Mouse (Mus musculus): ENCODE results near the gene Spsb2.
A peak's percentile ranks its signal among the peaks of the same experiment; 100 is the strongest.

Gene Spsb2

DNA sequence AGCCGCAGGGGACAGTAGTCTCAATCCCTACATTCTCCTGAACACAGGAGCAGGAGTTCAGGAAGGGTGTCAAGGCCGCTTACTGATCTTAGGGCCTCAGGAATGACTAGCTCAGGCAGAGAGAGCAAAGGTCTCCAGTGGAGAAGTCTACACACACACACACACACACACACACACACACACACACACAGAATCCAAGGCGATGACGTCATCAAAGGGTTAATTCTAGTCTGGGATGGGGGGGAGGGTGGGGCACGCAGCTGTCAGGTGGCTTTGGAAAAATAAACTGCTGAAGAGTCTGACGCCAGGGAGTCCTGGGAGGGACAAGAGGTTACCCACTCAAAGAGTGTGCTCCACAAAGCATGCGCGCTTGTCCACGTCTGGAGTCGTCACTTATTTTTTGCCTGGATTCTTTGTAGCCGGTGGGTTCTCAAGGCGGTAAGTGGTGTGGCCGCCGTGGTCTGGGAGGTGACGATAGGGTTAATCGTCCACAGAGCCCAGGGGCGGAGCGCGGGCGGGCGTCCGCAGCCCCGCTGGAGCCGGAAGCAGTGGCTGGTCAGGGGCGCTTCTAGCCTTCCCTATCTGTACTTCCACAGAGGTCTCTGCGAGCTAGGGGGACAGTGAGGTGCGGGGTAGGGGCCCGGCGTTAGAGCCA lies at the start of gene Spsb2:
Spsb2 (plus strand) TSS at position 304 of the 655 bp plus-strand sequence.
- DNase-seq (ENCODE audit: low read depth, low spot score): peak; percentile 36
- no peaks in the 10 kb centered on the region for H3K36me3 ChIP-seq (ENCODE audit: control insufficient read depth, insufficient read depth, low read length, poor library complexity, severe bottlenecking)
- no peaks in the 10 kb centered on the region; the same call in 1 of the 2 replicates for H3K27me3 ChIP-seq (ENCODE audit: control insufficient read depth, insufficient read depth, low read length, poor library complexity, severe bottlenecking)

DNA sequence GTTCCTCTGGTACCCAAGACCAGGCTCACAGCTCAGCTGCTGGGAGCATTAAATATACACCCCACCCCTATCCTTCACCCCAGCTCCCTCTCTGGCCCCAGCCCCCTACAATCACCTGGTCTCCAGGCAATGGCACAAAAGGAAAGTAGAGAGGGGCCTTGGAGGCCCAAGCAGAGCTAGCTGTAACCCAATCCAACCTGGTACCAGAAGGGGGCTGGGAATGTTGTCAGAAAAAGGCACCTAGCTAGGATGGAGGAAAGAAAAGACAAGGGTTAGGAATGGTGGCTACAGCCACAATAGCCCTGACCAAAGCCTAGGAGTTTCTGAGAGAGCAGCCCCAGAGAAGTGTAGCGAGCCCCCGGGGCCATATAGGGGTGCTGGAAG lies 49.6 kb upstream of the Spsb2 start:
- no peak for DNase-seq (ENCODE audit: low read depth, low spot score)
- Histone ChIP-seq H3K36me3 (ENCODE audit: control insufficient read depth, insufficient read depth, low read length, poor library complexity, severe bottlenecking) (no peaks in the 10 kb centered on the region), H3K27me3 (ENCODE audit: control insufficient read depth, insufficient read depth, low read length, poor library complexity, severe bottlenecking) (no peaks in the 10 kb centered on the region)

GRCm38 (mm10) chr6:124759259-124759658 lies 49.2 kb upstream of the Spsb2 start:
- peak; percentile 94 for DNase-seq (ENCODE audit: low read depth, low spot score)
- no peaks in the 10 kb centered on the region for H3K27me3 ChIP-seq (ENCODE audit: control insufficient read depth, insufficient read depth, low read length, poor library complexity, severe bottlenecking)
- no peaks in the 10 kb centered on the region for H3K36me3 ChIP-seq (ENCODE audit: control insufficient read depth, insufficient read depth, low read length, poor library complexity, severe bottlenecking)

DNA sequence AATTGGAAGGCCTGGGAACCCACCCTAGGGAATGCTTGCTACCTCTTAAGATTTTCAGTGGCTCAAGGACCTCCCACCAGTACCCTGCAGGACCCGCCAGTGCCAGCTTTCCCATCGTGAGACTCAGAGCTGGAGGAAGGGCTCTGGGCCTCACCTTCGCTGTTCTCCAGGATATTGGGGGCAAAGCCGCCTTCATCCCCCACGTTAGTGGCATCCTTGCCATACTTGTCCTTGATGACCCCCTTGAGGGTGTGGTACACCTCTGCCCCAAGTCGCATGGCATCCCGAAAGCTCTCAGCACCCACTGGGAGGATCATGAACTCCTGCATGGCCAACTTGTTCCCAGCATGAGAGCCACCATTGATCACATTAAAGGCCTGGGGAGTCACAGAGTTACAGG lies 42.5 kb upstream of the Spsb2 start:
- no peak for DNase-seq (ENCODE audit: low read depth, low spot score)
- H3K27me3 ChIP-seq (ENCODE audit: control insufficient read depth, insufficient read depth, low read length, poor library complexity, severe bottlenecking): no peaks in the 10 kb centered on the region
- H3K36me3 ChIP-seq (ENCODE audit: control insufficient read depth, insufficient read depth, low read length, poor library complexity, severe bottlenecking): no peaks in the 10 kb centered on the region

DNA sequence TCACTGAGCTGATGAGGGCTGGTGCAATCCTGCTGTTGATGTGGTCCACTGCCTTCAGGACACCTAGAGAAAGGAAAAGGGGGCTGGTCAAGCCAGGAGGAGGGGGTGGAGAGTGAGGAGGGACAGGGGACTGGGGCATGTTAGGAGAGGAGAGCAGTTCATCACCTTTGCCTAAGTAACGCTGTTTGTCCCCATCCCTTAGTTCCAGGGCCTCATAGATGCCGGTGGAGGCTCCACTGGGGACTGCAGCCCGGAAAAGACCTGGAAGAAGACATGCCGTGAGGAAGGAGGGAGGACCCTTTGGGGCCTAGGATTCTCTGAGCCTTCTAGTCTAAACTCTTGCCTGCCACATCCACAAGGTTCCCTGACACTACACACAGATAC lies 40.9 kb upstream of the Spsb2 start:
- DNase-seq (ENCODE audit: low read depth, low spot score): no peak
- H3K27me3 ChIP-seq (ENCODE audit: control insufficient read depth, insufficient read depth, low read length, poor library complexity, severe bottlenecking): no peaks in the 10 kb centered on the region
- no peaks in the 10 kb centered on the region for H3K36me3 ChIP-seq (ENCODE audit: control insufficient read depth, insufficient read depth, low read length, poor library complexity, severe bottlenecking)

- no peaks in the 10 kb centered on the region for H3K36me3 ChIP-seq (ENCODE audit: control insufficient read depth, insufficient read depth, low read length, poor library complexity, severe bottlenecking)
- no peaks in the 10 kb centered on the region for H3K27me3 ChIP-seq (ENCODE audit: control insufficient read depth, insufficient read depth, low read length, poor library complexity, severe bottlenecking)
- DNase-seq (ENCODE audit: low read depth, low spot score): peak; percentile 24
Measured at GRCm38 (mm10) chr6:124767920-124768703, 40.3 kb upstream of the Spsb2 start.

- Histone ChIP-seq H3K27me3 (ENCODE audit: control insufficient read depth, insufficient read depth, low read length, poor library complexity, severe bottlenecking) (no peaks in the 10 kb centered on the region), H3K36me3 (ENCODE audit: control insufficient read depth, insufficient read depth, low read length, poor library complexity, severe bottlenecking) (no peaks in the 10 kb centered on the region)
- DNase-seq (ENCODE audit: low read depth, low spot score): no peak
Measured at GRCm38 (mm10) chr6:124768704-124769044, 39.8 kb upstream of the Spsb2 start.

GRCm38 (mm10) chr6:124769101-124769765 lies 39.2 kb upstream of the Spsb2 start, which contains the start of gene Eno2:
Gene Eno2 (minus strand): TSS chr6:124769673.
- no peaks in the 10 kb centered on the region for H3K27me3 ChIP-seq (ENCODE audit: control insufficient read depth, insufficient read depth, low read length, poor library complexity, severe bottlenecking)

GRCm38 (mm10) chr6:124770013-124770412 lies 38.4 kb upstream of the Spsb2 start:
- no peak for DNase-seq (ENCODE audit: low read depth, low spot score)
- Histone ChIP-seq H3K27me3 (ENCODE audit: control insufficient read depth, insufficient read depth, low read length, poor library complexity, severe bottlenecking) (no peaks in the 10 kb centered on the region), H3K36me3 (ENCODE audit: control insufficient read depth, insufficient read depth, low read length, poor library complexity, severe bottlenecking) (no peaks in the 10 kb centered on the region)

More at GRCm38 (mm10) chr6:124769101-124769765, 39.2 kb upstream of the Spsb2 start, which contains the start of gene Eno2:
- peak; percentile 65 for DNase-seq (ENCODE audit: low read depth, low spot score)
- no peaks in the 10 kb centered on the region for H3K36me3 ChIP-seq (ENCODE audit: control insufficient read depth, insufficient read depth, low read length, poor library complexity, severe bottlenecking)

DNA sequence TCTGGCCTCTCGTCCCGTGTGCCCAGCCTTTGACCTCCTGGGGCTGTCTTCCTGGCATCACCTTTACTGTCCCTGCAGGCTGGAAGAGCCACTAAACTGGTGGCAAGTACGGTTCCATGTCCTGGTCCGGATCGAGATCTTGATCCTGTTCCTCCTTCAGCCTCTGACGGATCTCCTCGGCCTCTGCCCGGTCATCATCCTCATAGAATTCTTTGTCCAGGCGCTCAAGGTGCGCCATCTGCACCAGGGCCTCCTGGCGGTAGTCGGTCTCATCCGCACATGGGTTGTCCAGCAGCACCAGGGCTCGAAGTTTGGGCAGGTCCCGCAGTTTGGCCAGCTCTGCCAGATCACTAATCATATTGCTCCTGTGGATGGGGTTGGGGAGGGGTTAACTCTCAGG lies 38.0 kb upstream of the Spsb2 start:
- no peaks in the 10 kb centered on the region for H3K36me3 ChIP-seq (ENCODE audit: control insufficient read depth, insufficient read depth, low read length, poor library complexity, severe bottlenecking)
- no peak for DNase-seq (ENCODE audit: low read depth, low spot score)
- no peaks in the 10 kb centered on the region for H3K27me3 ChIP-seq (ENCODE audit: control insufficient read depth, insufficient read depth, low read length, poor library complexity, severe bottlenecking)

GRCm38 (mm10) chr6:124779222-124779983 lies 29.1 kb upstream of the Spsb2 start, which contains the start of gene Lrrc23:
Gene Lrrc23 (minus strand): TSS chr6:124779727.
- no peaks in the 10 kb centered on the region for H3K36me3 ChIP-seq (ENCODE audit: control insufficient read depth, insufficient read depth, low read length, poor library complexity, severe bottlenecking)
- DNase-seq (ENCODE audit: low read depth, low spot score): peak; percentile 78
- H3K27me3 ChIP-seq (ENCODE audit: control insufficient read depth, insufficient read depth, low read length, poor library complexity, severe bottlenecking): no peaks in the 10 kb centered on the region

DNA sequence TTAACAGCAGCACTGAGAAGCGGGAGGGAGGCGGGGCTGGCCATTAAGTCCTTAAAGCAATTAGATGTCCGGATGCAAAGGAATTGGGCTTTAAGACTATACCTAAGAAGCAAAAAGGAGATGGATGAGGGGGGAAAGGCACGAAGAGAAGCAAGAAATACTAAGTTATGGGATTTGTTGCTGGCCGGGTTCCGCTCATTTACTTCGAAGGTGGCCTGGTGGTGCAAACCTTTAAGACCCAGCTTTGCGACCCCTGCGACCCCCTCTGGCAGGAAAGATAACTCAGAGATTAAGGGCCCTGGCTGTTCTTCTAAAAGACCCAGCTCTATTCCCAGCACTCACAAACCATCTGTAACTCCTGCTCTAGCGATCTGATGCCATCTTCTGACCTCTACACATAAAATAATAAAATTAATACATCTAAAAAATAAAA lies 28.5 kb upstream of the Spsb2 start:
- Histone ChIP-seq H3K36me3 (ENCODE audit: control insufficient read depth, insufficient read depth, low read length, poor library complexity, severe bottlenecking) (no peaks in the 10 kb centered on the region), H3K27me3 (ENCODE audit: control insufficient read depth, insufficient read depth, low read length, poor library complexity, severe bottlenecking) (no peaks in the 10 kb centered on the region)
- DNase-seq (ENCODE audit: low read depth, low spot score): no peak

DNA sequence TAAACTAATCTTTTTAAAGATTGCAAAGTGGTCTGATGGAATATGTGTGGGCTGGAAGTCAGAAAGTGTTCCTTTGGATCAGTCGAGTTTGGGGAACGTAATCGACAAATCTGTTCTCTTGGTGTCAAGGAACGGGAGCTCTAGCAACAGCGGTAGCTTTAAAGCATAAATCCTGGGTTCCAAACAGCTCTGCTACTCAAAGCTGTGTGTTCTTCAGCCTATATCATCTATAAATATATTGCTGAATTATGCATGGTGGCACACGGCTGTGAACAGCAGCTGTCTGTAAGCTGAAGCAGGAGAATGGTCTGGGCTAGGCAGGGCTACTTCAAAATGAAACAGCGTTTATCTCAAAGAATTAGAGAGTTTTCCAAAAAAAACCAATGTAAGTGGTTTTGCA lies 27.5 kb upstream of the Spsb2 start:
- no peak for DNase-seq (ENCODE audit: low read depth, low spot score)
- H3K27me3 ChIP-seq (ENCODE audit: control insufficient read depth, insufficient read depth, low read length, poor library complexity, severe bottlenecking): no peaks in the 10 kb centered on the region
- no peaks in the 10 kb centered on the region for H3K36me3 ChIP-seq (ENCODE audit: control insufficient read depth, insufficient read depth, low read length, poor library complexity, severe bottlenecking)

- no peaks in the 10 kb centered on the region for H3K36me3 ChIP-seq (ENCODE audit: control insufficient read depth, insufficient read depth, low read length, poor library complexity, severe bottlenecking)
- no peaks in the 10 kb centered on the region for H3K27me3 ChIP-seq (ENCODE audit: control insufficient read depth, insufficient read depth, low read length, poor library complexity, severe bottlenecking)
- DNase-seq (ENCODE audit: low read depth, low spot score): peak; percentile 64
Measured at GRCm38 (mm10) chr6:124782436-124782835, 26.0 kb upstream of the Spsb2 start.

All from splenic B cell, adult 2 months (primary cell).